Mouse (Mus musculus) embryonic facial prominence, embryonic 13.5 days (tissue): ENCODE results near the gene Skp2. TPM values are rescaled to one million over a fixed set of nuclear protein-coding genes. Genes with fewer than 3 reads are reported as not detected.
A peak's percentile ranks its signal among the peaks of the same experiment; 100 is the strongest.

Experiments used
- ATAC-seq: fragments of 200-750 bp; cut with Nextera tagmentation; 2 replicates; pipeline ENCODE4 v1.8.0; 2017; ENCODE audit warnings: low read depth; ENCODE audit not compliant: insufficient number of reproducible peaks, insufficient read depth, low FRiP score, low TSS enrichment
- H3K27ac ChIP-seq: fragments of 300-500 bp; sonication (generic); 2 replicates; pipeline ENCODE4 v1.5.1; 2015; ENCODE audit warnings: moderate library complexity, mild to moderate bottlenecking, inconsistent platforms
- H3K27me3 ChIP-seq: fragments of 300-500 bp; sonication (generic); 2 replicates; pipeline ENCODE4 v1.6.1; 2015; ENCODE audit warnings: mild to moderate bottlenecking, inconsistent platforms
- H3K36me3 ChIP-seq: fragments of 300-500 bp; sonication (generic); 2 replicates; pipeline ENCODE4 v1.6.1; 2015; ENCODE audit warnings: mild to moderate bottlenecking, inconsistent platforms
- H3K4me1 ChIP-seq: fragments of 300-500 bp; sonication (generic); 2 replicates; pipeline ENCODE4 v1.6.1; 2015; ENCODE audit warnings: inconsistent platforms
- H3K4me2 ChIP-seq: fragments of 300-500 bp; sonication (generic); 2 replicates; pipeline ENCODE4 v1.6.1; 2015; ENCODE audit warnings: moderate library complexity, mild to moderate bottlenecking, inconsistent platforms
- H3K4me3 ChIP-seq: fragments of 300-500 bp; sonication (generic); 2 replicates; pipeline ENCODE4 v1.5.1; 2015; ENCODE audit warnings: mild to moderate bottlenecking, inconsistent platforms
- H3K9ac ChIP-seq: fragments of 300-500 bp; sonication (generic); 2 replicates; pipeline ENCODE4 v1.6.1; 2015; ENCODE audit warnings: mild to moderate bottlenecking, inconsistent platforms
- H3K9me3 ChIP-seq: fragments of 300-500 bp; sonication (generic); 2 replicates; pipeline ENCODE4 v1.6.1; 2016; ENCODE audit warnings: inconsistent platforms
- WGBS: fragments of 180-500 bp; shearing (Covaris S2); methylation state at CpG from one replicate; pipeline ENCODE4 v1.1.7; 2015; ENCODE audit warnings: mixed read lengths; 5-methylcytosine and 5-hydroxymethylcytosine counted together
- polyA plus RNA-seq: library from polyadenylated mRNA; unstranded; fragments of >200 nt; fragmentation: Nextera tagmentation; extraction: Ambion mirVana; gene quantifications from 2 replicates; pipeline ENCODE4 v1.2.1, GENCODE M21; 2015

The Skp2 gene
- polyA plus RNA-seq, 1 experiment from 2014 or later = 96.8 TPM

DNA sequence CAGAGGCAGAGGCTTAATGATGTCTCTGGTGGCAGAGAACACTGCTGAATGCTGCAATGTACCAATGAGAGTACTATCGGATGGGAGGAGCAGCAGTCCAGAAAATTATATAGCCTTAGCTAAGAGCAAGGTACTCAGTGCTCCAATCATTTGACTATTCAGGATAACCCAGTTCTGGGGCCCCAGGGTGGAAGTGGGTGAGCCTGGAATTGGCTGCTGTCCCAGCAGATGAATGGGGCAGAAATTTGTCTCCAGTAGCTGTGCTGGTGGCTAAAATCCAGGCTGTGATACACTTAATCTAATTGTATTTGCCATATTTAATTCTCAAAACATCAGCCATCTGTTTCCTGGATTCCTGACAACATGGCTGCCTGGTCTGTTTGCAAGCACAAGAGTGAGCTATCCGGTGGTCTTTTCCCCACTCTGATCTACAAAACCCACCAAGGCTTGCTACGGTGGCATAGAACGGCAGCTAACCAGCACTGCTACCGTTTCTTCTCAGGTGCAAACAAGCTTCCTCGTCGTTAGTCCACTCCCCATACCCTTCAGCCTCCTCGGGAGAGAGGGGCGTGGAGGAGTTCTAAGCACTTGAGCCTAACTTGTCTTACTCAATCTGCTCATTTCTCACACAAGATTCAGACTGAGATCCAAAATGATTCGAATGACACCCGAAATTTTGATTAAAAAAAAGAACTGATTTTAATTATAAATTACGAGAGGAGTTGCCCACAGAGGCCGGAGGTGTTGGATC is 22.4 kb downstream of the Skp2 start:
- 77% methylated on average over 13 of the region's 13 CpGs for WGBS
- H3K4me3 ChIP-seq = no peak overlapping the region
- H3K9ac ChIP-seq = no peak overlapping the region
- H3K27me3 ChIP-seq = no peaks in the 10 kb centered on the region
- H3K36me3 ChIP-seq = peaks cover 69% of the 10 kb centered on the region
- no peak for ATAC-seq
- H3K4me2 ChIP-seq = no peak overlapping the region
- H3K27ac ChIP-seq = no peak overlapping the region
- peaks cover 26% of the 10 kb centered on the region for H3K4me1 ChIP-seq
- H3K9me3 ChIP-seq = no peaks in the 10 kb centered on the region

DNA sequence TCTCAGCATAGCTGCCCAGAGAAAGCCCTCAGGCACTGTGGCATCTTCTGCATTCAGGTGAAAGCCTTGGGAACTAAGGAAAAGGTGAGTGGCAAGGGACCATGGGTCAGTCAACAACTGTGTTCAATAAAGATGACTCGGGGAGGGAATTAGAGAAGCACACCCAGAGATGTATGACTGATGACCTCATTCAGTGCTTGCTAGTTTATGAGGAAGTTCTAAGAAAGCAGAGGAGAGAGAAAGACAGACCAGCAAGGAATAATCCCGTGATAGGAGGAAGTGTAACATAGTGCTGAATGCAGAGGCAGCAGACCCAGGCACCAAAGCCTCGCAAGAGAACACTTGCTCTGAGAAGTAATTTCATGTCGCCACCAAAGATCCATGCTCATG is 23.7 kb downstream of the Skp2 start:
- H3K4me3 ChIP-seq = no peak overlapping the region
- WGBS = 69% methylated on average over 4 of the region's 4 CpGs
- no peak for ATAC-seq
- peaks cover 69% of the 10 kb centered on the region for H3K36me3 ChIP-seq
- H3K27ac ChIP-seq = peak overlapping the region; percentile 77
- H3K4me2 ChIP-seq = no peak overlapping the region
- no peaks in the 10 kb centered on the region for H3K9me3 ChIP-seq
- H3K9ac ChIP-seq = no peak overlapping the region
- H3K27me3 ChIP-seq = no peaks in the 10 kb centered on the region
- peaks cover 26% of the 10 kb centered on the region for H3K4me1 ChIP-seq

DNA sequence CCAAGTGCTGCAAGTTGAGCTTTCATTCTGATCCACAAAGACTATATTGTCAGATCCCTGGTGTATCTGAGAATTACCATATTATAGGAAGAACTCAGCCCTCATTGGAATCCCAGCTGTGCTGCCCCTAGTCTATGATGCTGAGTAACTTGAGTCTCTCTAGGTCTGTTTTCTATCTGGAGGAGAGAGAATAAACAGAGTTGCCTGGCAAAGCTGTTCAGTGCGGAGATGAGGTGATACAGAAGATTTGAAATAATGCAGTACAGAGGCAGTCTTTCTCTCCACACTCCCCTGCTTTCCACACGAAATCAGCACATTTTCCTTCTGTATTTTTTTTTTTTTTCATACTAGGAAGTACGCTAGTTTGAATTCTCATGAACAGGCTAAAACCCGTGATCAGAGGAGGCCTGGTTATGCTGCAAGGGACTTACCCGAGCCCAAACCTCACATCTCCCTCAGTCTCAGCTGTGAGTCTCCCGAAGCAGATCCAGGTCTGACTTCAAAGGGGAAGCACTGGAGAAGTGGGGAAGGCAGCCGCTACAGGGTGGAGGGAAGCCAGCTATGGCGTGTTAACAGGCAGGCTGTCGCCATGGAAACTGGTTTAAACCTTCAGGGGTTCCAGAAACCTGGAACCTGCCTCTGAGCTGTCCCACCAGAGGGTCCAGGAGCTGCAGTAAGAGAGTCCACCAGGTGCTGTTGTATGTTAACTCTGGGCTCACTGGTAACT is 24.3 kb downstream of the Skp2 start:
- 42% methylated on average over 9 of the region's 9 CpGs for WGBS
- H3K27ac ChIP-seq = peak overlapping the region; percentile 77
- H3K4me1 ChIP-seq = peaks cover 26% of the 10 kb centered on the region
- no peaks in the 10 kb centered on the region for H3K27me3 ChIP-seq
- peak; percentile 28; the same call in 1 of the 2 replicates for ATAC-seq
- H3K9ac ChIP-seq = no peak overlapping the region
- no peak overlapping the region for H3K4me3 ChIP-seq
- H3K36me3 ChIP-seq = peaks cover 68% of the 10 kb centered on the region
- no peak overlapping the region for H3K4me2 ChIP-seq
- H3K9me3 ChIP-seq = no peaks in the 10 kb centered on the region

DNA sequence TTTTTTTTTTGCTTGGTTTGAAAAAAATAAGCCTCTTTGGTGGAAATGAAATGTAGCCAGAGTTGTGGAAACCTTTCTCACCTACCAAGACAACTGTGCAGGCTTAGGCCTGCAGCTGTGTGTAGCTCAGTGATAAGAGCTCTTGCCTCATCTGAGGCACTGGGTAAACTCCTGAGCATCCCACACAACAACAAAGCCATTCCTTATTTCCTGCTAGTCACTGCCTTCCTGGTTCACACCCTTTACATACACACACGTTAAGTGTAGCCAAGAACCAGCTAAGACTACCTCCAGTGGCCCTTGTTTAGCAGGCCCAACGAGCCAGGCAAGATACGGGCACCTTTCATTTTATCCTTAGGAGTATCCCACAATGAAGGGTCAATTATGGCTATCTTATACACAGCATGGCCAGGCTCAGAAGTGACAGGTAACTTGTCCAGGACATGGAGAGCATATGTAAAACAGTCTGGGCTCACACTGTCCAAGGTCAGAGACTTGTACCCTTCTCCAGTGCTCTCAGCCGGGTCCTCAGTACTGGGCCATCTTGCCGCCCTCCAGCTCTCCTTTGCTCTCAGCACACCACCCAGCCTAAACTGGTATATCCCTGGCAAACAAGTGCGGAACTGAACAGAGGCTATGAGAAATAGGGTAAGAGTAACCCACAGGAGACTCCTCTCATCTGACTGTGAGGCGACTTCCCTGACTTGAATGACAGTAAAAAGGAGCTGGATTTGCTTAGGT is 28.0 kb downstream of the Skp2 start:
- ATAC-seq = no peak
- WGBS = 90% methylated on average over 7 of the region's 7 CpGs

DNA sequence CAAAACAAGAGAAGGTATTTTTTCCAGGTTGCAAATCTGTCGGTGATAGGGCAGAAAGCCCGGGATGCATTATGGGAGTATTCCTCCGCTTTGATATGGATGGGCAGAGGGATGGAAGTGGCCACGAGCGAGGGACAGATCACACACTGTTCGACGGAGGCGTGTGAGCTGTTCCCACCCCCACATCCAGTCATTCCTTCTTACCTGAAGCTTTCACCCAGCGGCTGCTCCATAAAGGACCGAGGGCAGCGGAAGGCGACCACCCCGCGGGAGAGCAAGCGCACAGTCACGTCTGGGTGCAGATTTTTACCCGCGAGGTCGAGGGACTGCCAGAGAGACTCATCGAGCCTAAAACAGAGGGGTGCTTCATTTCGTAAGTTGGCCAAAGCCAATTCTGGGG is 30.4 kb downstream of the Skp2 start:
- Histone ChIP-seq H3K27me3 (no peaks in the 10 kb centered on the region), H3K9me3 (no peaks in the 10 kb centered on the region), H3K36me3 (peaks cover 88% of the 10 kb centered on the region), H3K4me3 (no peak overlapping the region), H3K4me1 (no peaks in the 10 kb centered on the region), H3K4me2 (no peak overlapping the region), H3K27ac (no peak overlapping the region), H3K9ac (no peak overlapping the region)
- 93% methylated on average over 21 of the region's 21 CpGs for WGBS
- no peak for ATAC-seq

More for the DNA sequence above, 28.0 kb downstream of the Skp2 start:
- Histone ChIP-seq H3K4me3 (no peak overlapping the region), H3K9me3 (no peaks in the 10 kb centered on the region), H3K9ac (no peak overlapping the region), H3K27me3 (no peaks in the 10 kb centered on the region), H3K4me1 (peaks cover 8% of the 10 kb centered on the region), H3K36me3 (peaks cover 83% of the 10 kb centered on the region), H3K4me2 (no peak overlapping the region), H3K27ac (no peak overlapping the region)

DNA sequence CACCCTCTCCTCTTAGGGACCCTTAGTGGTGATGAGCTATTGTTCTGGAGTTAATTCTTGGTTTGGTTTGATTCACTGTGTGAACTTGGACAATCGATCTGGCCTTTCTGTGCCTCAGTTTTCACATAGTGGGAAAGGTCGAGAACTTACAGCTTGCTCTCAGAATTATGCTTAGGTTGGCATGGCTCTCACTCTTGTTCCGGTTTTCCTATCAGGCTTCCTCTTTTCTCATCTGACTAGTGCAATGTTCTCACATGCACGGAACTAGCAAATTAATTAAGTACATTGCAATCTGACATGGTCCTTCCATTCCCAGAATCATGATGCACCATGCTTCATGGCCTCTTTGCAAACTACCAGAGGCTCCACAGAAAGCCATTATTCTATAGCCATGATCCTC is 32.2 kb downstream of the Skp2 start:
- no peaks in the 10 kb centered on the region for H3K27me3 ChIP-seq
- 92% methylated on average over 4 of the region's 4 CpGs for WGBS
- ATAC-seq = no peak
- H3K36me3 ChIP-seq = peaks cover 89% of the 10 kb centered on the region
- H3K4me3 ChIP-seq = no peak overlapping the region
- no peak overlapping the region for H3K4me2 ChIP-seq
- H3K27ac ChIP-seq = no peak overlapping the region
- no peaks in the 10 kb centered on the region for H3K4me1 ChIP-seq
- H3K9ac ChIP-seq = no peak overlapping the region
- H3K9me3 ChIP-seq = no peaks in the 10 kb centered on the region

DNA sequence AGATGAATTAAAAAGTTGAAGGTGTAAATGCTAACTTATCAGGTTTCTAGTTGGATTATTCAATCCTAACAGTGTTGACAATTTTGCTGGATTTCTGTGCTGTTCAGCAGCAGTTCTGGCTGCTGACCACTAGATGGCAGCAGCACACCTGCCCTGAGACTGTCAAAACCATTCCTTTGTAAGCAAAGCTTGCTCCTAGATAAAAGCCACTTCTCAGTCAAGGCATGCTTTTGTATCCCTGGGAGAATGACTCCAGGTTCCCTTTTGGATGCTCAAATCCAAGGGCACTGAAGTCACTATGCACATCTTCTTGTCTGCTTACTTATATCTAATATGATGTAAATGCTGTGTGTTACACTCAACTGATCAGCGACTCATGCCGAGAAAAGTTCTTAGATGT is 35.1 kb downstream of the Skp2 start:
- no peak overlapping the region for H3K4me3 ChIP-seq
- H3K4me1 ChIP-seq = no peaks in the 10 kb centered on the region
- no peak overlapping the region for H3K4me2 ChIP-seq
- H3K36me3 ChIP-seq = peaks cover 94% of the 10 kb centered on the region
- no peaks in the 10 kb centered on the region for H3K27me3 ChIP-seq
- H3K9me3 ChIP-seq = no peaks in the 10 kb centered on the region
- 93% methylated on average over 2 of the region's 2 CpGs for WGBS
- H3K9ac ChIP-seq = no peak overlapping the region
- ATAC-seq = no peak
- H3K27ac ChIP-seq = no peak overlapping the region

DNA sequence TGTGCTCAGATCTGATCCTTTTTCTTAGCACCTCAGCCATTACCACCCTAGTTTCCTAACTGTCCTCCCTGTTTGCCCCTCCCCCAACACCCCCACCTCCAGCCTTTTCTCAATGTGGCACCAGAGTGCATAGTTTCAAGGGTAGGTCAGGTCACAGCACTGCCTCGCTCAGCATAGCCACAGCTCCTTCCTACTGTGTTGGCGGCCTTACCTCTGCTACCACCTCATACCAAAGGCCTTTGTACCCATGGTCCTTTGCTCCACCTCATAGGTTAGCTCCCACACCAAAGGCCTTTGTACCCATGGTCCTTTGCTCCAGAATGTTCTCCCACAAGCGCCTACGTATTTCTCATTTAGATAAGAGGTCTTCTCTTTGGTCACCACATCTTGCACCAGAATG is 36.4 kb downstream of the Skp2 start:
- peaks cover 92% of the 10 kb centered on the region for H3K36me3 ChIP-seq
- WGBS = 95% methylated on average over 4 of the region's 4 CpGs
- no peak overlapping the region for H3K9ac ChIP-seq

DNA sequence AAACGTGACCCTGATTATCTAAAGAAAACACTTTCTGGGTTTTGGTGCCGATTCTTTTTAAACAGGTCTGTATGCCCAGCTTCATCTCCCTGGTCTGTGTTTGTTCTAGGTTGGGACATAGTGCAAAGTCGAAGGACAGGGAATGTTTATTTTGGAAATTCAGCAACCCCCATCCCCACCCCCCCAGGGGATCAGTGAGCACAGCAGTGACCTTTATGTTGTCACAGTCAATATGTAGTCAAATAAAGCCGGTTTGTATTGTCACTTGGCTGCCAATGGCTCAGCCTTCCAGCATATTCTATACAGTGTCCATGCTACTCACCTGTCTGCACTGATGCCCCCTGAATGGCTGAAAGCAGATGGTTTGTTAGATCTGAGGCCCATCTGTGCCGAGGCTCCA is 40.6 kb downstream of the Skp2 start:
- H3K4me2 ChIP-seq = no peak overlapping the region
- H3K27me3 ChIP-seq = no peaks in the 10 kb centered on the region
- peaks cover 80% of the 10 kb centered on the region for H3K36me3 ChIP-seq
- no peak overlapping the region for H3K4me3 ChIP-seq
- ATAC-seq = no peak
- H3K9ac ChIP-seq = no peak overlapping the region
- no peak overlapping the region for H3K27ac ChIP-seq
- 59% methylated on average over 5 of the region's 5 CpGs for WGBS
- peaks cover 3% of the 10 kb centered on the region; the same call in 1 of the 2 replicates for H3K4me1 ChIP-seq
- no peaks in the 10 kb centered on the region for H3K9me3 ChIP-seq

More for the DNA sequence above, 36.4 kb downstream of the Skp2 start:
- Histone ChIP-seq H3K4me2 (no peak overlapping the region), H3K27me3 (no peaks in the 10 kb centered on the region), H3K4me3 (no peak overlapping the region), H3K4me1 (no peaks in the 10 kb centered on the region), H3K9me3 (no peaks in the 10 kb centered on the region), H3K27ac (no peak overlapping the region)
- ATAC-seq = no peak

DNA sequence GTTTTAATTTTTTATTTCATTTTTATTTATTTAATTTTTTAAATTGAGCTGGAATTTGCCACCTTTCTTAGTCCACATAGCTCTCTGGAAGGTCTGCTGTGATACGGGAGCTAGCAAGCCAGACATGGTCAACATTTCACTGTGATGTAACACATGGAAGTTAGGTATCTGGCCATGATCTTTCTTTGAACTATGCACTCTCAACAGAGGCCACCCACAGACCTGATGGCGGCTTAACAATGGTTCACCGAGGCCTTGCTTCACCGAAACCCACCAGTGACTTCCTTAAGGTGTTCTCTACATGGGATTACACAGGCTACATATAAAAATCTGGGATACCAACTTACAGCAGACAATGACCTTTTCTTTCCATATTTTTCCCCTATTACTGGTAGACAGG is 41.1 kb downstream of the Skp2 start:
- ATAC-seq = no peak
- Histone ChIP-seq H3K9ac (no peak overlapping the region), H3K27ac (no peak overlapping the region), H3K4me3 (no peak overlapping the region), H3K36me3 (peaks cover 75% of the 10 kb centered on the region), H3K4me1 (peaks cover 3% of the 10 kb centered on the region; the same call in 1 of the 2 replicates), H3K4me2 (no peak overlapping the region), H3K27me3 (no peaks in the 10 kb centered on the region), H3K9me3 (no peaks in the 10 kb centered on the region)
- WGBS = 84% methylated on average over 4 of the region's 4 CpGs

DNA sequence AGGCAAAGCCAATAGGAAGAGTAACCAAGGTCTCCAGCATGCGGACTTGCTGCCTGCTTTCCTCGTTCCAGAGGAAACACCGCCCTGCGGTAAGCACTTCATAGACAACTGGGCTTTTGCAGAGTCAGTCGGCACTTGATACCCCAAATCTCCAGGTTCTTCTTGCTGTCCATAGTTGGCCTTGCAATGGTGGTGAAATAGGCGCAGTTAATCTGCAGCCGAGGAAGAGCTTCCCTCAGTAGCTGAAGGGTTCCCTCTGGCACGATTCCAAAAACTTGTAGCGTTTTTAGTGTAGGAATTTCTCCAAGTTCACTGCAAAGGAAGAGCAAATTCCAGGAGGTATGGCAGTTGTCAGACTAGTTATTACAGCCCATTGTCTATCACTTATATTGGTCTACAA is 41.7 kb downstream of the Skp2 start:
- Histone ChIP-seq H3K9me3 (no peaks in the 10 kb centered on the region), H3K4me3 (no peak overlapping the region), H3K4me1 (peaks cover 3% of the 10 kb centered on the region; the same call in 1 of the 2 replicates), H3K9ac (no peak overlapping the region), H3K27me3 (no peaks in the 10 kb centered on the region), H3K4me2 (no peak overlapping the region), H3K36me3 (peaks cover 69% of the 10 kb centered on the region), H3K27ac (no peak overlapping the region)
- no peak for ATAC-seq
- WGBS = 73% methylated on average over 9 of the region's 9 CpGs
